Mouse (Mus musculus) fat pad, adult 2 months (tissue): ENCODE measurements around the gene Mrm1.
A peak's percentile ranks its signal among the peaks of the same experiment; 100 is the strongest.
"Not testable (repeated sequence)": the region's sequence is repeated elsewhere in the genome, so short reads cannot be mapped to it uniquely, and the experiment has no call there.

Experiments
- DNase-seq: peaks from one replicate; pipeline ENCODE4 v3.0.0-alpha.2; 2011; ENCODE audit warnings: low read depth, low spot score; ENCODE audit errors: extremely low read depth

Mrm1 gene

DNA sequence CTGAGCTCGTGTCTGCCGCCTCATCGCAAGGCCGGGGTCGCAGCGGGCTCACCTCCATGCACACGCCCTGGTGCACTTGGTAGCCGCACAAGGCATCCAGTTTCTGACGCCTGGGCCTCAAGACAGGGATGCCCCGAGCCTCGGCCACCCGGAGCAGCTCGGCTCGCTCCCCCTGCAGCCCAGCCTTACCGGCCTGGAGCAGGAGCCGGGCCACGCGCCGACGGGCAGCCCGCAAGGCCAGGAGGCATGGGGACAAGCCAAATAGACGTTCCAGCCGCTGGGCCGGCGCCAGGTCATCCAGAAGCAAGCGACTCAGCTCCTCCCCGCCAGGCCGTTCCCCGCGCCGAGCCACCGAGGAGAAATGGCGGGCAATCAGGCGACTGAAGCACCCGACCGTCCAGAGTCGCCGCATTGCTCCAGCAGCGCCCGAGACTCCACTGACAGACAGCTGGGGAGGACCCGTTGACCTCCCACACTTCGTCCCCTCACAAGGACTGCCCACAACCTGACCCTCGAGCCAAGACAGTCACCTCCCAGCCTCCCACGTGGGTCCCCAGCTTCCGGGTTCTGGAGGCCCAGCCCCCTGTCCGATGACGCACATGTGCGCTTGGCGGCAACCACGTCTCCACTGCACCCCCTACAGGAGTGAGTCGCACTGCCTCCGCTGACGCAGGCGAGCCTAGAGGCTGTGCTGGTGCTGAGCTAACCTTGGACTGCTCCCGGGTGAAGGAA, at the start of gene Mrm1:
Gene Mrm1, minus strand, starts transcription at position 555 of the 732 bp plus-strand sequence.
- DNase-seq, result peak; percentile 45

- no peak for DNase-seq
These were observed 49.5 kb upstream of the Mrm1 start for GRCm38 (mm10) chr11:84868786-84869259.

- no peak for DNase-seq
These were observed 48.3 kb upstream of the Mrm1 start for GRCm38 (mm10) chr11:84867586-84867985.

- DNase-seq, result no peak
These were observed 46.0 kb upstream of the Mrm1 start for GRCm38 (mm10) chr11:84865268-84865667.

GRCm38 (mm10) chr11:84855285-84855684, 36.0 kb upstream of the Mrm1 start:
- DNase-seq, result no peak

DNA sequence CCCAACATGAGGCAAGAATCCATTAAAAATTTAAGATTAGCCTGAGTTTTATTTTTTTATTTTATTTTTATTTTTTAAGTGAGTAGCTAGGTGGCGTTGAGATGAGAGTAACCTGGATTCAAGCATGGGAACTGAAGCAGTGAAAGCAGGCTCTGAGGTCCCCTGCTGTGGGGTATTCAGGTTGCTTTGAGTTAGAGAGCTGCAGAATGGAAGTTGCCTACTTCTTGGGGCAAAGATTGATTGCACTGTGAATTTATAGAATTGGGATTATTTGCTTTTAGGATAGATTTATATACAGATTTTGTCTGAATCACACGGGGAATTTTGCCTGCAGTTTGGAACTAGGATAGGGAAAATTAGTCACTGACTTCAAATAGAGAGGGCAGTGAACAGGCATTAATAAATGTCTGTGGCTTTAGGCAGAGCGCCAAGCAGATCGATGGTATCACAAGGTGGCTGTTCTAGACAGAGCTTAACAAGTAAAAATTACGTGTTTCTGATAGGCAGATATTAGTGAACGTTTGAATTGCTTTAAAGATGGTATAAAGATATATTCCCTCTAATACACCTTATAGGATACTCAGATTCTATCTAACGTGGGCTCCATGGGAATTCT, 28.3 kb upstream of the Mrm1 start:
- DNase-seq, result no peak

DNA sequence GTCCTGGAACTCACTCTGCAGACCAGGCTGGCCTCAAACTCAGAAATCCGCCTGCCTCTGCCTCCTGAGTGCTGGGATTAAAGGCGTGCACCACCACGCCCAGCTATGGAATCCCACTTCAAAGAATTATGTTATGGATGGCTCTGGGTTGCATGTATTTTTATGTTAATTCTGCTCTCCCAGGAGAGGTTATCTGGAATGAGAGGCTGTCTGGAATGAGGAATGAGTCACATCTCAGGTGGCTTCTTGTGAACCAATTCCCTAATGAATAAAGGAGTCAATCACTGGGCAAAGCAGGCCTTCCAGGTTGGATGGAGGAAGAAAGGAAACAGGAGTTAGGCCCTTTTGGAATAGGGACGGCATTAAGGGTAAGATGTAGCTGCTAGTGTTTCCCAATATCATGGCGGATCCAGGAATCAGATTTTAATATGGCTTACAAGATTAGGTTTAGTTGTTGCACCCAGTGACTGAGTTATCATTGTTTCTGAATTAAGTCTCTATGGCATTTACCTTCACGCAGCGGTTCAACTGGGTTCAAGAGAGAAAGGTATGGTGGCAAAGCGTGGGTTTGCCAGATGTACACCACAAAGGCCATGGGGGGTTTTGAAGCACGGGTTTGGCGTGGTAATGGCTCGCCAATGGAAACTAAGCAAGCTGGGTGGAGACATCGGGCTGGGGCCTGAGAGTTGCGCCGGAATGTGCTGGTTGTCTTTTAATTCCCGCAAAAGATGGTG, 27.6 kb upstream of the Mrm1 start:
- no peak for DNase-seq

GRCm38 (mm10) chr11:84839330-84839729, 20.0 kb upstream of the Mrm1 start:
- DNase-seq, result no peak

DNA sequence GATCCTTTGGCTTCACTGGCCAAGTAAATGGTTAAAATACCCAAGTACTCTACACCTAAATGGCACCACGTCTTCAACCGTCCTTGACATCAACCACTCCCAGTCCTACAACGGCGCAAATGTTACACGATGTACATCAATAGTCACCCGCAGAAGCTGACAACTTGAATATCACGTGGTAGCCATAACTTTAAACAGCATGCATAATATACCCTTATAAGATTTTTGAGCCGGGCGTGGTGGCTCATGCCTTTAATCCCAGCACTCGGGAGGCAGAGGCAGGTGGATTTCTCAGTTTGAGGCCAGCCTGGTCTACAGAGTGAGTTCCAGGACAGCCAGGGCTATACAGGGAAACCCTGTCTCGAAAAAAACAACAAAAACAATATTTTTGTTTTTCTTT, 10.2 kb upstream of the Mrm1 start:
- DNase-seq, result not testable (repeated sequence)

GRCm38 (mm10) chr11:84828516-84829399, 9.4 kb upstream of the Mrm1 start, which contains the start of gene Dhrs11:
Gene Dhrs11, minus strand, starts transcription at chr11:84828994.
- no peak for DNase-seq

DNA sequence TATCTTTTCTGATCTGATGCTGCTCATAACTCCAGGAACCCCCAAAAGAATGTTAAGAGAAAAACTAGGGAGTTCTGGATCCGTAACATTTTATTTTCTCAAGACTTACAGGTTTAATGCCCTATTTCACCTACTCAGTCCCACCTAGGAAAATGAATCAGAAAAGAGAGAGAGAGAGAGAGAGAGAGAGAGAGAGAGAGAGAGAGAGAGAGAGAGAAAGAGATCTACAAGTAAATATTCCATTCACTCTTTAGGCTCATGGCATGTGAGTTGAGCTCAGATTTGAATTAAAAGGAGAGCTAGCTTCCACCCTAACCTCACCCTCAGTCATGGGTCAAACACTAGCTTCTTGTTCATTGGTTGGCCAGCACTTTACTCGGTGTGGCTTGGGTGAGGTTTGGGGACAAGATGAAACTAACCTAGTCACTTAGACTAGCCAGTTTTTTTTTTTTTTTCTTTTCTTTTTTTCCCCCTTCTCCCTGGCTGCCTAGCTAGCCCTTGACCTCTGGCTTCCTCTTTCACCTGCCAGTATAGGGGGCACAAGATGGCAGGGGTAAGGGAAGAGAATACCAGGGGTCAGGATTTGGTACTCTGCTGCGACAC, 8.7 kb upstream of the Mrm1 start:
- DNase-seq, result no peak

GRCm38 (mm10) chr11:84827492-84827891, 8.2 kb upstream of the Mrm1 start:
- DNase-seq, result no peak

GRCm38 (mm10) chr11:84826185-84826584, 6.9 kb upstream of the Mrm1 start:
- no peak for DNase-seq

DNA sequence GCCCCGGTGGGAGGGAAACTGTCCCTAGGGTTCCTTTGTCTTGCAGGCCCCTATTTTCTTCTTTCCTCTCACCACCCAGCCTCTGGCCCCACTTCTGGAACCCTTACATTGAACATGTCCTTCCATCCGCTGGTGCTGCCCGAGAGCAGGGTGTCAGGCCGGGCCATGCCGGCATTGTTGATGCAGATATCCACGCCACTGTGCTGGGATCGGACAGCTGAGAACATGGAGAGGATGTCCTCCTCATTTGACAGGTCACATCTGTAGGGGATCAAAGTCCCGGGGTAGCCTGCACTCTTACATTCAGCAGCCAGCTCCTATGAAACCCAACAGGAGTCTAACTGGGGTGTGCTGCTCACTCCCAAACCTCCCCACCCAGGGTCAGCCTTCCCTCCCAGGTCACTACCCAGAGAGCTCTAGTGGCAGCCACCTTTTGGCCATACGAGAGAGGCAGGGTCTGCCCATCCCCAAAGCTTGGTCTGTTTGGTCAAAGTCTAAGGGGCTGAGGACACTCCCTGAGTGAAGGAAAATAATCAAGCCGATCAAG, 6.0 kb upstream of the Mrm1 start:
- DNase-seq, result no peak

- no peak for DNase-seq
These were observed 4.2 kb upstream of the Mrm1 start for GRCm38 (mm10) chr11:84823484-84823897.

- no peak for DNase-seq
These were observed 3.2 kb upstream of the Mrm1 start for GRCm38 (mm10) chr11:84822487-84822886.

- DNase-seq, result no peak
These were observed 1.9 kb upstream of the Mrm1 start for GRCm38 (mm10) chr11:84821131-84821770.

DNA sequence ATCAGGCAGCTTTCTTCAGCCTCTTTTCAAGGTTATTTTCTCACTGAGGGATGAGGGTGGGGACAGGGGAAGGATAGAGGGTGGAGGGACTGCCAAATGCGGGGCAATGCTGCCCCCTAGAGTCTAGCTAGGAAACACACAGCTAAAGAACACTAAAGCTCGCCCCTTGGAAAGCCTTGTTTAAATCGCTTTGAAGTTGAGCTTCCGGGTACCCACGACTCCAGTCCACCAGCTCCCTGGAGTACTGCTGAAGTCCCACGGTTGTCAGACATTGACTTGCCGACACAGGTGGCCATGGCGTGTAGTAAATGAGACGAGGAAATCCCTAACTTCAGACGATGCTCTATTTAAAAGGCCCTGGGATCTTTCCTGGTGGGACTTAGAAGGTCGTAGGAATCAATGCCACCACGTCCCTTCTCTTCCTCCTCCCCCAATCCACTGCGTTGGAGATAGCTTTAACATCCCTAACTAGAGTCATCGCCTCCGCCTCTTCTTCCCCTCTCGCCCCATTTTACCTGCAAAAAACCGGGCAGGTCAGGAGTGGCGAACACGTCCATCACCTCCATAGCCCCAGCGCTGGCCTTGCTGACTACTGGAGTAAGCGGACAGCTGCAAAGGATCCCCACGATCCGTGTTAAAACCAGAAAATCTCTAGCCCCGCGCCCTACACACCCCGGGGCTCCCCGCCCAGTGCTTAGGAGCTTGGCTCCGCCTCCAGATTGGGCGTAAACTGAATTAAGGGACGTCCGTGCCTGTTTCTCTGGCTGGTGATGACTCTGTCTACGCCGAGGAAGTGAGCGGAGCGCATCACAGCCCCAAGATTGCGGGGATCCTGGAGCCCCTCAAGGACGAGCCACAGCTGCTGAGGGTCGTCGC, 992 bp downstream of the Mrm1 start:
- no peak for DNase-seq

DNA sequence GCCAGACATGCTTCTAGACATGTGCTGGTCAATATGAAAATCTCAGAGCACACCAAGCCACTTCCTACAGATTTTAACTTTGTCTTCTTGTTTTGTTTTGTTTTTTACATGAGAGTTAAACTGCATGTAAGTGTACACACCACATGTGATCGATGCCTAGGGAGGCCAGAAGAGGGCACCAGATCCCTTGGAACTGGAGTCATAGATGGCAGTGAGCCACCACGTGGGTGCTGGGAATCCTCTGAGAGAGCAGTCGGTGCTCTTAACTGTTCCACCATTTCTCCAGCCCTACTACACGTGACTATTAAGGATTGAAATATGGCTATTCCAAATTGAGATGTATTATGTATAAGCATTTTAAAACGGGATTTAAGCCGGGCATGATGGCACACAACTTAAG, 2.0 kb downstream of the Mrm1 start:
- DNase-seq, result no peak
